Mouse (Mus musculus) small intestine, adult 2 months (tissue): ENCODE results near the gene Rcsd1.

Experiments used
- CTCF ChIP-seq: fragments of 200-500 bp; IDR thresholded peaks from 2 replicates; pipeline ENCODE4 v1.5.1; 2012; ENCODE audit warnings: low read depth, mild to moderate bottlenecking, control low read depth, inconsistent platforms, low read length, moderate library complexity, mixed read lengths; ENCODE audit not compliant: insufficient replicate concordance, insufficient read length; ENCODE audit errors: extremely low read depth
- POLR2A ChIP-seq: fragments of 200-500 bp; IDR thresholded peaks from 2 replicates; pipeline ENCODE4 v1.6.1; 2012; ENCODE audit warnings: low read depth, mild to moderate bottlenecking, control low read depth, inconsistent platforms, low read length, moderate library complexity

DNA sequence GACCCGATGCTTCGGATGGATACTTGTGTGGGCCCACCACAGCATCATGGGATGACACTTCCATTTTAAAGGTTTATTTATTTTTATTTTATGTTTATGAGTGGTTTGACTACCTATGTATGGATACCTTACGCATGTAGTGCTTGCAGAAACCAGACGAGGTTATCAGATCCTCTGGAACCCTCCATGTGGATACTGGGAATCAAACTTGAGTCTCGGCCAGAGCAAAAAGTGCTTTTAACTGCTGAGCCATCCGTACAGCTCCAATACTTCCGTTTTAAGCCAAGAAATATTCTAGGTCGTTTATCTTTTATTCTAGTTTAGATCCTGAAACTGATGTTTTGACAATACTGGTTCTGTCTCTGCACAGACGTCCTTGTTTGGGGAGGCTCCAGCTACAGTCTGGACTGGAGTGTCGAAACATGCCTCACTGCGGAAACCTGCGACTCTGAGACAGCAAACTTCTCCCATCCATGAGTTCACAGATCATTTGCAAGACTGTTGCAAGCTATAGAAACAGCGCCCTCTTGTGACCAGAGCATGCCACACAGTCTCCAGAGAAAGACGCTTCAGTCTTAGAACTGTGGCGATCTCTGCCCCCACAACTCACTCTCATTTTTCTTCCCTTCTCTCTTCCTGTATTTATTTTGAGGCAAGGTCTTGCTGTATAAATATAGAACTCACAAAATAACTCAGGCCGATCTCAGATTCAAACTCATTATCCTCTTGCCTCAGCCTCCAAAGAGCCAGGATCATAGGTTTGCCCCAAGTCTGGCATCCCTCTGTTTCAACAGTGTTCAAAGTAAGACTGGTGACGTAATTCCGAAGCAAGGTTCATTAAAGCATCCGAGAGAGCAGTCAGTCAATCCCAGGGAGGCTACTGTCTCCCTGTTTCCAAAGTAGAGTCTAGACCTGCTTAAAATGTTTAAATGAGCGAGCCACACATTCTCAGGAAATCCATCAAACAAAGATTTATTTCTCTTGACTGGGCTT, 26.6 kb upstream of the Rcsd1 start:
- TF ChIP-seq CTCF (peak; percentile 85; the same call in 1 of the 2 replicates), POLR2A (no peak)
